ENCODE assay signal across 27 mouse cellular contexts in genomic region chr10:40113517-40114085, GRCm38 (mm10). TPM values are rescaled to one million over a fixed set of nuclear protein-coding genes. Genes with fewer than 3 reads are reported as not detected.
DNase-seq lines count a peak whose midpoint lies in the region; ATAC-seq and TF ChIP-seq lines count a peak whose summit lies in the region.
"Had no signal": no experiment of that assay in that cellular context is flagged by ENCODE, and none has a peak within 500 bp of the region (broad histone marks: within the 10 kb centered on the region; RNA-seq: fewer than 3 reads in every experiment).

No protein-coding gene starts in this region.

- ATAC-seq in heart, embryonic 12.5 days (ENCODE audit: insufficient number of reproducible peaks, low FRiP score) = no peak
- ATAC-seq in lung, postnatal 0 days = peak; percentile 59
- ATAC-seq: forebrain, embryonic 13.5 days; intestine, postnatal 0 days; midbrain, embryonic 15.5 days had no signal

- no peak overlapping the region for H3K4me3 ChIP-seq in heart, embryonic 10.5 days
- no peak overlapping the region for H3K4me3 ChIP-seq in heart, embryonic 12.5 days
- no peak overlapping the region for H3K4me3 ChIP-seq in lung, postnatal 0 days (ENCODE audit: low read depth, low read length)
- no peak overlapping the region for H3K4me3 ChIP-seq in lung, adult 2 months (replicated peaks; ENCODE audit: extremely low read depth, low read depth, low read length)
- H3K4me3 ChIP-seq: forebrain, embryonic 13.5 days; heart, embryonic 13.5 days; lung, embryonic 15.5 days; midbrain, embryonic 10.5 days; midbrain, embryonic 15.5 days; neural tube, embryonic 15.5 days had no signal

- TF ChIP-seq CTCF in lung, postnatal 0 days (IDR thresholded peaks at IDR 0.05) = no peak
- TF ChIP-seq CTCF in lung, adult 2 months (IDR thresholded peaks at IDR 0.05; ENCODE audit: insufficient read depth, low read length) = no peak

- no peak overlapping the region for H3K4me2 ChIP-seq in heart, embryonic 12.5 days
- H3K4me2 ChIP-seq in lung, postnatal 0 days (replicated peaks; ENCODE audit: low read depth, low read length) = no peak overlapping the region
- H3K4me2 ChIP-seq: forebrain, embryonic 13.5 days; heart, embryonic 13.5 days; hindbrain, embryonic 14.5 days; lung, embryonic 15.5 days; midbrain, embryonic 15.5 days; neural tube, embryonic 15.5 days had no signal

- 81% methylated on average over 7 of the region's 7 CpGs for WGBS in heart, embryonic 10.5 days
- WGBS in heart, embryonic 12.5 days = 78% methylated on average over 7 of the region's 7 CpGs
- 68% methylated on average over 7 of the region's 7 CpGs for WGBS in lung, postnatal 0 days
- 66% methylated on average over 7 of the region's 7 CpGs for WGBS in lung, adult 2 months

- no peaks in the 10 kb centered on the region for H3K9me3 ChIP-seq in heart, embryonic 10.5 days
- H3K9me3 ChIP-seq in heart, embryonic 12.5 days (replicated peaks) = no peaks in the 10 kb centered on the region
- no peaks in the 10 kb centered on the region for H3K9me3 ChIP-seq in lung, postnatal 0 days (ENCODE audit: low read length)
- H3K9me3 ChIP-seq: forebrain, embryonic 13.5 days; heart, embryonic 13.5 days; lung, embryonic 15.5 days; midbrain, embryonic 10.5 days; midbrain, embryonic 15.5 days; neural tube, embryonic 15.5 days had no signal

- no peaks in the 10 kb centered on the region for H3K27me3 ChIP-seq in heart, embryonic 10.5 days (ENCODE audit: insufficient read depth, poor library complexity, severe bottlenecking)
- no peaks in the 10 kb centered on the region for H3K27me3 ChIP-seq in heart, embryonic 12.5 days (replicated peaks)
- H3K27me3 ChIP-seq in lung, postnatal 0 days (replicated peaks; ENCODE audit: insufficient read depth, low read length) = no peaks in the 10 kb centered on the region
- H3K27me3 ChIP-seq: CH12.LX; forebrain, embryonic 13.5 days; heart, embryonic 13.5 days; lung, embryonic 15.5 days; midbrain, embryonic 15.5 days; neural tube, embryonic 15.5 days had no signal

- H3K4me1 ChIP-seq in heart, embryonic 10.5 days = peaks cover 19% of the 10 kb centered on the region
- H3K4me1 ChIP-seq in heart, embryonic 12.5 days (replicated peaks) = peaks cover 14% of the 10 kb centered on the region; the same call in 1 of the 2 replicates
- no peaks in the 10 kb centered on the region for H3K4me1 ChIP-seq in lung, postnatal 0 days (ENCODE audit: insufficient read depth, low read depth, low read length)
- peaks cover 2% of the 10 kb centered on the region; the same call in 1 of the 2 replicates for H3K4me1 ChIP-seq in lung, adult 2 months (ENCODE audit: control insufficient read depth, insufficient read depth, low read length)
- H3K4me1 ChIP-seq: forebrain, embryonic 13.5 days; lung, embryonic 15.5 days; midbrain, embryonic 15.5 days; neural tube, embryonic 15.5 days had no signal

- no peak for TF ChIP-seq EP300 in lung, postnatal 0 days (IDR thresholded peaks at IDR 0.05)

- DNase-seq in heart, embryonic 10.5 days (ENCODE audit: low spot score) = peak; percentile 30
- peak; percentile 71 for DNase-seq in lung, postnatal 0 days (ENCODE audit: low spot score)
- DNase-seq in lung, adult 2 months = no peak
- DNase-seq in adipocyte (ENCODE audit: low spot score) = peak; percentile 56
- peak; percentile 32 for DNase-seq in telencephalon, adult 2 months (ENCODE audit: low read depth, low spot score)
- DNase-seq in embryo, embryonic 10 days (ENCODE audit: low spot score) = no peak
- DNase-seq: adrenal gland, postnatal 14 days; B cell, adult 2 months; cerebellum, adult 2 months; cerebellum, postnatal 25 days; heart, postnatal 10 days; kidney, adult 9 months; kidney, postnatal 10 days; spleen, adult 18-20 months; thymus, adult 18-20 months; thymus, postnatal 25 days had no signal

- no peaks in the 10 kb centered on the region for H3K36me3 ChIP-seq in heart, embryonic 10.5 days
- no peaks in the 10 kb centered on the region for H3K36me3 ChIP-seq in heart, embryonic 12.5 days
- no peaks in the 10 kb centered on the region for H3K36me3 ChIP-seq in lung, postnatal 0 days (ENCODE audit: insufficient read depth, low read length)
- H3K36me3 ChIP-seq: heart, embryonic 13.5 days; lung, embryonic 15.5 days; midbrain, embryonic 10.5 days; midbrain, embryonic 15.5 days; neural tube, embryonic 15.5 days had no signal

- no peak overlapping the region for H3K27ac ChIP-seq in heart, embryonic 10.5 days
- H3K27ac ChIP-seq in heart, embryonic 12.5 days (ENCODE audit: poor library complexity, severe bottlenecking) = no peak overlapping the region
- no peak overlapping the region for H3K27ac ChIP-seq in lung, postnatal 0 days (ENCODE audit: low read length)
- H3K27ac ChIP-seq: forebrain, embryonic 13.5 days; heart, embryonic 13.5 days; hindbrain, embryonic 14.5 days; liver, embryonic 14.5 days; lung, embryonic 15.5 days; midbrain, embryonic 10.5 days; midbrain, embryonic 15.5 days; neural tube, embryonic 15.5 days had no signal

- no peak for TF ChIP-seq POLR2A in lung, adult 2 months (IDR thresholded peaks at IDR 0.05; ENCODE audit: borderline replicate concordance, extremely low read depth, low read depth, low read length)

- H3K9ac ChIP-seq in heart, embryonic 12.5 days = no peak overlapping the region
- no peak overlapping the region for H3K9ac ChIP-seq in lung, postnatal 0 days (replicated peaks; ENCODE audit: low read depth)
- H3K9ac ChIP-seq: forebrain, embryonic 13.5 days; heart, embryonic 13.5 days; hindbrain, embryonic 14.5 days; liver, embryonic 14.5 days; lung, embryonic 15.5 days; midbrain, embryonic 15.5 days; neural tube, embryonic 15.5 days had no signal

RNA-seq across cellular contexts. Expression of gene Slc16a10, which starts 28.5 kb away (rescaled TPM):
- 15.2 and 20.7 TPM in 2 replicates for polyA plus RNA-seq in heart, embryonic 10.5 days (2016; fragmentation: Nextera tagmentation; extraction: Ambion mirVana)
- 22.1 and 22.5 TPM in 2 replicates for polyA plus RNA-seq in heart, embryonic 12.5 days (2016; fragmentation: Nextera tagmentation; extraction: Ambion mirVana)
- 7.3 and 8.7 TPM in 2 replicates for polyA plus RNA-seq in lung, postnatal 0 days (2015; fragmentation: Nextera tagmentation; extraction: Ambion mirVana)
- 11.3 and 20.7 TPM in 2 replicates for polyA plus RNA-seq in lung, adult 2 months (2012; rRNA removed)

Comparison
In these comparisons a context has a peak if more than half of its experiments do, and no peak if none do; other contexts are left out.
1. DNase-seq: peak in heart, embryonic 10.5 days (single experiment), lung, postnatal 0 days (single experiment), adipocyte (single experiment) and telencephalon, adult 2 months (single experiment); none in lung, adult 2 months (single experiment) and embryo, embryonic 10 days (single experiment).